Mouse (Mus musculus): Measurements from ENCODE around the gene Zfp940. TPM values are rescaled to one million over a fixed set of nuclear protein-coding genes. Genes with fewer than 3 reads are reported as not detected.

Gene Zfp940
- polyA plus RNA-seq, 2 experiments: 3.7 to 6.1 TPM

GRCm38 (mm10) chr7:29812244-29812643 is 41.2 kb downstream of the Zfp940 start:
- no peak for ATAC-seq (ENCODE audit: low FRiP score, low read depth)
- TF ChIP-seq POLR2A (IDR thresholded peaks at IDR 0.05; ENCODE audit: borderline replicate concordance, extremely low read depth, insufficient read depth, insufficient read length): no peak

GRCm38 (mm10) chr7:29807046-29807445 is 46.4 kb downstream of the Zfp940 start:
- no peaks in the 10 kb centered on the region for H3K4me1 ChIP-seq (ENCODE audit: control insufficient read depth, insufficient read depth, low read length)
- no peak for TF ChIP-seq POLR2A (IDR thresholded peaks at IDR 0.05; ENCODE audit: borderline replicate concordance, extremely low read depth, insufficient read depth, insufficient read length)
- WGBS: 77% methylated on average over 5 of the region's 5 CpGs
- no peak overlapping the region for H3K4me2 ChIP-seq (replicated peaks; ENCODE audit: low read depth, low read length, severe bottlenecking)
- no peak for ATAC-seq (ENCODE audit: low FRiP score, low read depth)
- H3K36me3 ChIP-seq (ENCODE audit: control insufficient read depth, insufficient read depth, low read length): no peaks in the 10 kb centered on the region
- no peak overlapping the region for H3K27ac ChIP-seq (replicated peaks; ENCODE audit: low read depth, low read length)
- H3K27me3 ChIP-seq (ENCODE audit: control insufficient read depth, insufficient read depth, low read length): no peaks in the 10 kb centered on the region
- H3K9ac ChIP-seq (ENCODE audit: low read depth, low read length, severe bottlenecking): no peak overlapping the region
- H3K4me3 ChIP-seq (replicated peaks; ENCODE audit: low read length): no peak overlapping the region
- no peak for DNase-seq (ENCODE audit: low spot score)
- H3K9me3 ChIP-seq (ENCODE audit: control insufficient read depth, low read length): no peaks in the 10 kb centered on the region

More at GRCm38 (mm10) chr7:29812244-29812643, 41.2 kb downstream of the Zfp940 start:
- no peak overlapping the region for H3K4me3 ChIP-seq (replicated peaks; ENCODE audit: low read length)
- H3K4me2 ChIP-seq (replicated peaks; ENCODE audit: low read depth, low read length, severe bottlenecking): no peak overlapping the region
- DNase-seq (ENCODE audit: low spot score): no peak
- H3K9ac ChIP-seq (ENCODE audit: low read depth, low read length, severe bottlenecking): no peak overlapping the region
- no peaks in the 10 kb centered on the region for H3K9me3 ChIP-seq (ENCODE audit: control insufficient read depth, low read length)
- H3K4me1 ChIP-seq (ENCODE audit: control insufficient read depth, insufficient read depth, low read length): peaks cover 10% of the 10 kb centered on the region
- H3K27ac ChIP-seq (replicated peaks; ENCODE audit: low read depth, low read length): no peak overlapping the region
- WGBS: 97% methylated on average over 1 of the region's 1 CpGs
- H3K27me3 ChIP-seq (ENCODE audit: control insufficient read depth, insufficient read depth, low read length): no peaks in the 10 kb centered on the region
- no peaks in the 10 kb centered on the region for H3K36me3 ChIP-seq (ENCODE audit: control insufficient read depth, insufficient read depth, low read length)

- Histone ChIP-seq H3K9ac (ENCODE audit: low read depth, low read length, severe bottlenecking) (no peak overlapping the region), H3K27ac (replicated peaks; ENCODE audit: low read depth, low read length) (no peak overlapping the region), H3K27me3 (ENCODE audit: control insufficient read depth, insufficient read depth, low read length) (no peaks in the 10 kb centered on the region; the same call in 1 of the 2 replicates), H3K4me3 (replicated peaks; ENCODE audit: low read length) (no peak overlapping the region), H3K4me1 (ENCODE audit: control insufficient read depth, insufficient read depth, low read length) (no peaks in the 10 kb centered on the region), H3K9me3 (ENCODE audit: control insufficient read depth, low read length) (peaks cover 9% of the 10 kb centered on the region; the same call in 1 of the 2 replicates), H3K4me2 (replicated peaks; ENCODE audit: low read depth, low read length, severe bottlenecking) (no peak overlapping the region), H3K36me3 (ENCODE audit: control insufficient read depth, insufficient read depth, low read length) (peaks cover 53% of the 10 kb centered on the region)
- no peak for ATAC-seq (ENCODE audit: low FRiP score, low read depth)
- 39% methylated on average over 27 of the region's 27 CpGs for WGBS
- no peak for DNase-seq (ENCODE audit: low spot score)
- TF ChIP-seq POLR2A (IDR thresholded peaks at IDR 0.05; ENCODE audit: borderline replicate concordance, extremely low read depth, insufficient read depth, insufficient read length): no peak
These were observed 60.6 kb downstream of the Zfp940 start for GRCm38 (mm10) chr7:29792906-29793305.

- Histone ChIP-seq H3K27me3 (ENCODE audit: control insufficient read depth, insufficient read depth, low read length) (no peaks in the 10 kb centered on the region), H3K4me2 (replicated peaks; ENCODE audit: low read depth, low read length, severe bottlenecking) (peak overlapping the region; percentile 67), H3K9ac (ENCODE audit: low read depth, low read length, severe bottlenecking) (peak overlapping the region; percentile 38), H3K4me3 (replicated peaks; ENCODE audit: low read length) (peak overlapping the region; percentile 71), H3K4me1 (ENCODE audit: control insufficient read depth, insufficient read depth, low read length) (peaks cover 5% of the 10 kb centered on the region; the same call in 1 of the 2 replicates), H3K9me3 (ENCODE audit: control insufficient read depth, low read length) (no peaks in the 10 kb centered on the region), H3K27ac (replicated peaks; ENCODE audit: low read depth, low read length) (no peak overlapping the region), H3K36me3 (ENCODE audit: control insufficient read depth, insufficient read depth, low read length) (peaks cover 36% of the 10 kb centered on the region)
- no peak for TF ChIP-seq POLR2A (IDR thresholded peaks at IDR 0.05; ENCODE audit: borderline replicate concordance, extremely low read depth, insufficient read depth, insufficient read length)
- DNase-seq (ENCODE audit: low spot score) (no peak), ATAC-seq (ENCODE audit: low FRiP score, low read depth) (no peak)
- WGBS: 78% methylated on average over 5 of the region's 5 CpGs
These were observed 67.6 kb downstream of the Zfp940 start for GRCm38 (mm10) chr7:29785888-29786287.

- peak overlapping the region; percentile 79 for H3K9ac ChIP-seq (ENCODE audit: low read depth, low read length, severe bottlenecking)
These were observed 68.4 kb downstream of the Zfp940 start for GRCm38 (mm10) chr7:29785023-29785422.

More at GRCm38 (mm10) chr7:29785023-29785422, 68.4 kb downstream of the Zfp940 start:
- ATAC-seq (ENCODE audit: low FRiP score, low read depth): no peak
- Histone ChIP-seq H3K4me2 (replicated peaks; ENCODE audit: low read depth, low read length, severe bottlenecking) (peak overlapping the region; percentile 67), H3K27ac (replicated peaks; ENCODE audit: low read depth, low read length) (no peak overlapping the region), H3K36me3 (ENCODE audit: control insufficient read depth, insufficient read depth, low read length) (peaks cover 32% of the 10 kb centered on the region), H3K9me3 (ENCODE audit: control insufficient read depth, low read length) (no peaks in the 10 kb centered on the region), H3K4me1 (ENCODE audit: control insufficient read depth, insufficient read depth, low read length) (peaks cover 5% of the 10 kb centered on the region; the same call in 1 of the 2 replicates), H3K27me3 (ENCODE audit: control insufficient read depth, insufficient read depth, low read length) (no peaks in the 10 kb centered on the region), H3K4me3 (replicated peaks; ENCODE audit: low read length) (peak overlapping the region; percentile 71)
- 60% methylated on average over 8 of the region's 8 CpGs for WGBS
- no peak for DNase-seq (ENCODE audit: low spot score)
- no peak for TF ChIP-seq POLR2A (IDR thresholded peaks at IDR 0.05; ENCODE audit: borderline replicate concordance, extremely low read depth, insufficient read depth, insufficient read length)
